Mouse (Mus musculus) erythroblast, adult 5-6 weeks (primary cell): Measurements from ENCODE around the gene Uap1. TPM values are rescaled to one million over a fixed set of nuclear protein-coding genes. Genes with fewer than 3 reads are reported as not detected.

Source experiments
- ATAC-seq: replicated peaks from 2 replicates; pipeline ENCODE4 v1.8.0; 2016; ENCODE audit warnings: moderate number of reproducible peaks, mild to moderate bottlenecking, moderate TSS enrichment, inconsistent platforms; ENCODE audit not compliant: poor library complexity, low FRiP score, severe bottlenecking
- total RNA-seq, 2 experiments: library from RNA; stranded (forward) in 1 of 2; stranded (reverse) in 1 of 2; fragments of 150-400 nt in 1 of 2; fragments of 200-764, 138-1000 nt in 1 of 2; gene quantifications; 2 replicates each; pipeline versions ENCODE4 v1.2.3 to v1.2.4; 2015 to 2017; ENCODE audit warnings: low replicate concordance in 2 of 2

The Uap1 gene
- total RNA-seq (2015; ENCODE audit: low replicate concordance) (29.2 and 31.1 TPM in 2 replicates), total RNA-seq (2017; ENCODE audit: low replicate concordance) (14.8 and 20.4 TPM in 2 replicates)

DNA sequence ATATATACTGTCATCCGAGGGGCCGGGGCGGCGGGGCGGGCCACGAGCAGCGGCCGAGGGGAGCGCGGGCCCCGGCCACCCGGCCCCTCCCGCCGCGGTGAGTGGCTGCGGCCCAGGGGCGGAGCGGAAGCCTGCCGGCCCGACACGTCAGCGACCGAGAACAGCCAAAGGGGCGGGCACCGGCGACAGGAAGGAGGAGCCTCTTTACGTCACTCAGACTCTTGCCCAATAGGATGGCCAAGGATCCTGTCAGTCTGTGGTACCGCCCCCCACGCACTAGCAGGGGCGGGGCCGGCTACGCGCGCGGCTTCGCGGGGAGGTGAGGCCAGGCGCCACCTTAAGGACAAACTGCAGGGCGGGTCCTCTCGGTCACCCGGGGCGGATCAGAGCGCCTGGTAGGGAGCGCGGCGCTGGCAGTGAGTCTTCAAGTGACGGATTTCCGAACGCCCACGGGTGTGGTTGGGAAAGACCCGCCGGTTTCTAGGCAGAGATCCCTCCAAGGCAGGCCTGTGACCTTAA, at the start of gene Uap1:
Gene Uap1, minus strand, starts transcription at position 144 of the 519 bp plus-strand sequence.
- peak; percentile 94 for ATAC-seq

DNA sequence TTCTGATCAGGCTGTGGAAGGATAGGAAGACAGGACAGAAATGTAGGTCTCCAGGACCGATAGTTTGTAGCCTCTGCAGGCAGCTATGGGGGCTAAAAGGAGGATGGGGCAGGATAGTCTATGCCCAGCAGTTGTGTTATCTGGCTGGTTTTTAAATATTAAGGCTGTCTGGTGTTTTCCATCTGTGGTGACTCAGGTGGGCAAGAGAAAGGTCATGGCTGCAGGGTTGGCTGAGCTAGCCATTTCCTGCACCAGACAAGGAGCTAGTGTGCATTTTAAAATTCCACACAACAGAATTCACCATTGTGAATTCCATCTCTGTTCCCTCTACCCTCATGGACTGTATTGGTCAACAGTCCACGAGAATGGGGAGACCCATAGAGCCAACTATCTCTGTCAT, 48.5 kb upstream of the Uap1 start:
- ATAC-seq, result no peak

GRCm38 (mm10) chr1:170220351-170220750, 45.6 kb upstream of the Uap1 start:
- no peak for ATAC-seq

GRCm38 (mm10) chr1:170218091-170218884, 43.5 kb upstream of the Uap1 start:
- no peak for ATAC-seq

GRCm38 (mm10) chr1:170215590-170215989, 40.8 kb upstream of the Uap1 start:
- ATAC-seq, result no peak

- ATAC-seq, result peak; percentile 99
Observed at GRCm38 (mm10) chr1:170214757-170215522, 40.2 kb upstream of the Uap1 start, which contains the start of gene Uhmk1. TSS of gene Uhmk1 (minus strand) at chr1:170215397.

GRCm38 (mm10) chr1:170214383-170214756, 39.6 kb upstream of the Uap1 start:
- no peak; the same call in 1 of the 2 replicates for ATAC-seq

DNA sequence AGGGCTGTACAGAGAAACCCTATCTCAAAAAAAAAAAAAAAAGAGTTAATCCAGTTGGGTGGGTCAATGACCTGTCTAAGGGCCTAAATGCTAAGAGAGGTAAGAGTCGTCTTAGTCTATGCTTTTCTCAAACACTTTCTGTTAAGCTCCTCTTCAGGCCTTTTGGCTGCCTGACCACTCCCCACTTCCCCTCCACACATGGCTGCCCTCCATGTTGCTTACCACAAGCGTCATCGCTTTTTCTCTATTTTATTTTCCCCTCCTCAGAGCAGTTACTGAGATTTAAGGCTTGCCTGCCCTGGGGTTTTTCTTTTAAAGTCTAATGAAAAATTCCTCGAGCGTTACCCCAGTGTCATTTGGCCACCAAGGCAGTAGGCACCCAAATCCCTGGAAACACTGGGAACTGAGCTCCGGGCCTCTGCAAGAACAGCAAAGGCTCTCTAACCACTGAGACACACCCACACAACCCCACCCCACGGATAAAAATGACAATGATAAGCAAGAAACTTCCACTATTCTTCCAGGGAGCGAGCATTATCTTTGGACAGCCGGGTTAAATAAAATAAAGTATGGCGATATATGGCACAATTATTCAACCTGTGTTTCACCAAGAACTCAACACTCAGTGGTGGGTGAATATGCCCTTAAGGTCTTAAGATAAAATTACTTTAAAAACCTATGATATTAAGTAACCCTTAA, 38.6 kb upstream of the Uap1 start:
- no peak for ATAC-seq

- no peak for ATAC-seq
Observed at GRCm38 (mm10) chr1:170206395-170206794, 31.6 kb upstream of the Uap1 start.

DNA sequence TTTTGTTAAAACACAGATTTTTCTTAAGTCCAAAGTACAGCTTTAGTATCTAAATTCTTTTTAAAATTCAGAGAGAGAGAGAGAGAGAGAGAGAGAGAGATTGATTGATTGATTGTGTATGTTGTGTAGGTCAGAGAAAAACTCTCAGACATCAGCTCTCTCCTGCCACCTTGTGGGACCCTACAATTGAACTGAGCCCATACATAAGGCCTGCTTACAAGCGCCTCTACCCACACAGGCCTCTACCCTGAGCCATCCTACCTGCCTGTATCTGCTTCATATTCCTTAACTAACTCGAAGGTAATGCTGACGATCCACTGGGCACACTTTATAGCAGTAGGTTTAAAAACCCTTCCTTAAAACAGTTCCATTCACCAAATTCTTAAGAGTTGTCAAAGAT, 25.6 kb upstream of the Uap1 start:
- no peak for ATAC-seq

GRCm38 (mm10) chr1:170196211-170196610, 21.5 kb upstream of the Uap1 start:
- no peak for ATAC-seq

DNA sequence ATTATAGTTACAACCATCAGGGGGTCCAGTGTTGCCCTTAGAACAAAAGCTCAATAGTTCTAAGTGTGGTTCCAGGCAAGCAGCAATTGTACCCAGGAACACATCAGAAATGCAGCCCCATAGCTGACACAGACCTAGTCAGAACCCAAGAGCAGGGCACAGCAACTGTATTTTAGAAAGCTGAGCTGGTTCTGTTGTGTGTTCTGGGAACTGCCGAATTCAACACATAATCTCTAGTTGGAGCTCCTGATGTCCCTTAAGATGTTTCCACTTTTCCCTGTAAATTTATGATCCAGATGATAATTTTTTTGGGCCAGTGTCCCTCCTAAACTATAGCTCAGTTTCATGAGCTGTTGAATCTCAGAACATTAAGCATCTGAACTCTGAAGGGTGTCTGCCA, 17.2 kb upstream of the Uap1 start:
- no peak for ATAC-seq

DNA sequence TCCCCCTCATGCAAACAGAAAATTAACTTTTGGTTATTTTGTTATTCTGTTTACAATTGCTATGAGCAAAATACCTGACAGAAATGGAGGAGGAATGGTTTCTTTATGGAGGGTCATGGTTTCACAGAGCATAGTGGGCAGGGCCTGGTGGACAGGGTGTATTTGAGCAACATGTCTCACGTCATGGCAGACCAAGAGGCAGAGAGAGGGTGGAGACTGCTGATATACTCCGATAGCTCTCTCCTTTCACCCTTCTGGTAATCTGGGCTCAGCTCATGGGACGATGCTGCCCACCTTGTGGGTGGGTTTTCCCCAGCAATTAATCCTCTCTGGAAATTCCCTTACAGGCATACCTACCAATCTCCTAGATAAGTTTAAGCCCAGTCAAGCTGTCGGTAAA, 15.5 kb upstream of the Uap1 start:
- ATAC-seq, result no peak

- no peak for ATAC-seq
Observed at GRCm38 (mm10) chr1:170188601-170189000, 13.8 kb upstream of the Uap1 start.

- ATAC-seq, result no peak
Observed at GRCm38 (mm10) chr1:170186531-170186930, 11.8 kb upstream of the Uap1 start.

- no peak for ATAC-seq
Observed at GRCm38 (mm10) chr1:170185137-170185536, 10.4 kb upstream of the Uap1 start.

DNA sequence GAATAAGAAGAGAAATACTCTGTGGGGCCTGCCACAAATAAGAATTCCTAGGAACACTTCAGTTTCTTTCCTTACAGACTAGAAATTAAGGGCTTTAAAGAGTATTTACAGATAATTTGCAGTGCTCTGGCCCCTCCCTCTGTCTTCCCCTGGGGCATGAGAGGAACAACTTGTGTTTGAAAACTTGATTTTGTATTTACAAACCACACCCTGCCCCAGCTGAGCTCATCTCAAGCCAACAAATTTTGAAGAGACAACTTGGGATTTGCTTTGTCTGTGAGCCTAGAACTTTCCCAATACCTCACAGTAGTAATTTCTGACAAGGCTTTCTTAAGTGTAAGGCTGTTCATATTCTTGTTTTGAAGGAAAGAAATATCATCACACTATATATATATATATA, 7.9 kb upstream of the Uap1 start:
- ATAC-seq, result no peak

- no peak for ATAC-seq
Observed at GRCm38 (mm10) chr1:170176661-170177239, 2.0 kb upstream of the Uap1 start.

- no peak for ATAC-seq
Observed at GRCm38 (mm10) chr1:170175848-170176247, 1.1 kb upstream of the Uap1 start.
